Mouse (Mus musculus): ENCODE measurements at regions not wholly inside any gene's neighbourhood (a gene's known extent, or its start where the extent isn't known, plus 50 kb on each side); places are given as distances from the start of the nearest gene placed in this dataset.
A peak's percentile ranks its signal among the peaks of the same experiment; 100 is the strongest.
"Not testable (repeated sequence)": the region's sequence is repeated elsewhere in the genome, so short reads cannot be mapped to it uniquely, and the experiment has no call there.

GRCm38 (mm10) chr17:4894756-4895330 is 99.3 kb upstream of the Arid1b start:
- H3K4me2 ChIP-seq (ENCODE audit: low read length); H3K4me1 ChIP-seq (ENCODE audit: control insufficient read depth, insufficient read depth, low read length); H3K9ac ChIP-seq (replicated peaks; ENCODE audit: low read length); H3K4me3 ChIP-seq (replicated peaks; ENCODE audit: low read depth, low read length); ATAC-seq (ENCODE audit: low FRiP score, low TSS enrichment); H3K27me3 ChIP-seq (ENCODE audit: control insufficient read depth, insufficient read depth, low read length); H3K36me3 ChIP-seq (ENCODE audit: control insufficient read depth, insufficient read depth, low read length); H3K27ac ChIP-seq (replicated peaks; ENCODE audit: low read depth, low read length); H3K9me3 ChIP-seq (ENCODE audit: control insufficient read depth, low read length); DNase-seq: not testable (repeated sequence)
- WGBS, result 95% methylated on average over 10 of the region's 10 CpGs

GRCm38 (mm10) chr17:4903129-4903528 is 91.0 kb upstream of the Arid1b start:
- Histone ChIP-seq H3K4me1 (ENCODE audit: control insufficient read depth, insufficient read depth, low read length) (peaks cover 10% of the 10 kb centered on the region), H3K9ac (replicated peaks; ENCODE audit: low read length) (no peak overlapping the region), H3K4me3 (replicated peaks; ENCODE audit: low read depth, low read length) (no peak overlapping the region), H3K9me3 (ENCODE audit: control insufficient read depth, low read length) (no peaks in the 10 kb centered on the region), H3K27me3 (ENCODE audit: control insufficient read depth, insufficient read depth, low read length) (no peaks in the 10 kb centered on the region), H3K4me2 (ENCODE audit: low read length) (no peak overlapping the region), H3K36me3 (ENCODE audit: control insufficient read depth, insufficient read depth, low read length) (no peaks in the 10 kb centered on the region), H3K27ac (replicated peaks; ENCODE audit: low read depth, low read length) (no peak overlapping the region)
- DNase-seq (no peak), ATAC-seq (ENCODE audit: low FRiP score, low TSS enrichment) (no peak)
- WGBS, result 77% methylated on average over 3 of the region's 3 CpGs

GRCm38 (mm10) chr17:4906504-4906903 is 87.6 kb upstream of the Arid1b start:
- WGBS, result 31% methylated on average over 3 of the region's 3 CpGs
- H3K4me2 ChIP-seq (ENCODE audit: low read length), result peak overlapping the region; percentile 73
- DNase-seq, result peak; percentile 50

GRCm38 (mm10) chr17:4907181-4907752 is 86.9 kb upstream of the Arid1b start:
- Histone ChIP-seq H3K4me1 (ENCODE audit: control insufficient read depth, insufficient read depth, low read length) (peaks cover 10% of the 10 kb centered on the region), H3K27ac (replicated peaks; ENCODE audit: low read depth, low read length) (peak overlapping the region; percentile 98), H3K36me3 (ENCODE audit: control insufficient read depth, insufficient read depth, low read length) (no peaks in the 10 kb centered on the region), H3K9me3 (ENCODE audit: control insufficient read depth, low read length) (no peaks in the 10 kb centered on the region), H3K9ac (replicated peaks; ENCODE audit: low read length) (peak overlapping the region; percentile 73; the same call in 1 of the 2 replicates), H3K27me3 (ENCODE audit: control insufficient read depth, insufficient read depth, low read length) (no peaks in the 10 kb centered on the region), H3K4me2 (ENCODE audit: low read length) (peak overlapping the region; percentile 73), H3K4me3 (replicated peaks; ENCODE audit: low read depth, low read length) (peak overlapping the region; percentile 51)
- peak; percentile 90 for DNase-seq
- ATAC-seq (ENCODE audit: low FRiP score, low TSS enrichment), result peak; percentile 67
- WGBS, result under 1% methylated on average over 14 of the region's 14 CpGs

More at GRCm38 (mm10) chr17:4906504-4906903, 87.6 kb upstream of the Arid1b start:
- no peak overlapping the region for H3K4me3 ChIP-seq (replicated peaks; ENCODE audit: low read depth, low read length)
- no peak for ATAC-seq (ENCODE audit: low FRiP score, low TSS enrichment)
- H3K4me1 ChIP-seq (ENCODE audit: control insufficient read depth, insufficient read depth, low read length), result peaks cover 10% of the 10 kb centered on the region
- H3K27ac ChIP-seq (replicated peaks; ENCODE audit: low read depth, low read length), result peak overlapping the region; percentile 98
- no peaks in the 10 kb centered on the region for H3K27me3 ChIP-seq (ENCODE audit: control insufficient read depth, insufficient read depth, low read length)
- H3K9ac ChIP-seq (replicated peaks; ENCODE audit: low read length), result peak overlapping the region; percentile 73; the same call in 1 of the 2 replicates
- no peaks in the 10 kb centered on the region for H3K36me3 ChIP-seq (ENCODE audit: control insufficient read depth, insufficient read depth, low read length)
- no peaks in the 10 kb centered on the region for H3K9me3 ChIP-seq (ENCODE audit: control insufficient read depth, low read length)

- Histone ChIP-seq H3K9ac (replicated peaks; ENCODE audit: low read length) (peak overlapping the region; percentile 73), H3K27me3 (ENCODE audit: control insufficient read depth, insufficient read depth, low read length) (no peaks in the 10 kb centered on the region), H3K36me3 (ENCODE audit: control insufficient read depth, insufficient read depth, low read length) (no peaks in the 10 kb centered on the region), H3K9me3 (ENCODE audit: control insufficient read depth, low read length) (no peaks in the 10 kb centered on the region), H3K27ac (replicated peaks; ENCODE audit: low read depth, low read length) (peak overlapping the region; percentile 98), H3K4me2 (ENCODE audit: low read length) (peak overlapping the region; percentile 73), H3K4me3 (replicated peaks; ENCODE audit: low read depth, low read length) (peak overlapping the region; percentile 51), H3K4me1 (ENCODE audit: control insufficient read depth, insufficient read depth, low read length) (peaks cover 10% of the 10 kb centered on the region)
- under 1% methylated on average over 80 of the region's 85 CpGs for WGBS
- peak; percentile 97 for DNase-seq
- ATAC-seq (ENCODE audit: low FRiP score, low TSS enrichment), result peak; percentile 94
Measured at GRCm38 (mm10) chr17:4907841-4908571, 86.1 kb upstream of the Arid1b start.

GRCm38 (mm10) chr17:4908572-4908965 is 85.6 kb upstream of the Arid1b start:
- peak overlapping the region; percentile 73 for H3K4me2 ChIP-seq (ENCODE audit: low read length)
- peak; percentile 11; the same call in 1 of the 2 replicates for ATAC-seq (ENCODE audit: low FRiP score, low TSS enrichment)

GRCm38 (mm10) chr17:4910182-4910581 is 84.0 kb upstream of the Arid1b start:
- ATAC-seq (ENCODE audit: low FRiP score, low TSS enrichment) (no peak), DNase-seq (no peak)
- H3K27ac ChIP-seq (replicated peaks; ENCODE audit: low read depth, low read length), result no peak overlapping the region
- no peaks in the 10 kb centered on the region for H3K9me3 ChIP-seq (ENCODE audit: control insufficient read depth, low read length)
- H3K4me3 ChIP-seq (replicated peaks; ENCODE audit: low read depth, low read length), result no peak overlapping the region
- peaks cover 10% of the 10 kb centered on the region for H3K4me1 ChIP-seq (ENCODE audit: control insufficient read depth, insufficient read depth, low read length)
- H3K9ac ChIP-seq (replicated peaks; ENCODE audit: low read length), result no peak overlapping the region
- 85% methylated on average over 5 of the region's 5 CpGs for WGBS
- H3K27me3 ChIP-seq (ENCODE audit: control insufficient read depth, insufficient read depth, low read length), result no peaks in the 10 kb centered on the region
- H3K36me3 ChIP-seq (ENCODE audit: control insufficient read depth, insufficient read depth, low read length), result no peaks in the 10 kb centered on the region
- no peak overlapping the region for H3K4me2 ChIP-seq (ENCODE audit: low read length)

More at GRCm38 (mm10) chr17:4908572-4908965, 85.6 kb upstream of the Arid1b start:
- H3K27me3 ChIP-seq (ENCODE audit: control insufficient read depth, insufficient read depth, low read length), result no peaks in the 10 kb centered on the region
- DNase-seq, result no peak
- WGBS, result 3% methylated on average over 17 of the region's 17 CpGs
- no peaks in the 10 kb centered on the region for H3K36me3 ChIP-seq (ENCODE audit: control insufficient read depth, insufficient read depth, low read length)
- H3K27ac ChIP-seq (replicated peaks; ENCODE audit: low read depth, low read length), result peak overlapping the region; percentile 98
- H3K4me1 ChIP-seq (ENCODE audit: control insufficient read depth, insufficient read depth, low read length), result peaks cover 10% of the 10 kb centered on the region
- H3K9ac ChIP-seq (replicated peaks; ENCODE audit: low read length), result peak overlapping the region; percentile 73
- no peaks in the 10 kb centered on the region for H3K9me3 ChIP-seq (ENCODE audit: control insufficient read depth, low read length)
- H3K4me3 ChIP-seq (replicated peaks; ENCODE audit: low read depth, low read length), result peak overlapping the region; percentile 51

- H3K36me3 ChIP-seq (ENCODE audit: control insufficient read depth, insufficient read depth, low read length), result no peaks in the 10 kb centered on the region
- no peak overlapping the region for H3K4me2 ChIP-seq (ENCODE audit: low read length)
- WGBS, result 87% methylated on average over 4 of the region's 4 CpGs
- H3K27me3 ChIP-seq (ENCODE audit: control insufficient read depth, insufficient read depth, low read length), result no peaks in the 10 kb centered on the region
- no peaks in the 10 kb centered on the region for H3K4me1 ChIP-seq (ENCODE audit: control insufficient read depth, insufficient read depth, low read length)
- DNase-seq (no peak), ATAC-seq (ENCODE audit: low FRiP score, low TSS enrichment) (no peak)
- H3K9me3 ChIP-seq (ENCODE audit: control insufficient read depth, low read length), result no peaks in the 10 kb centered on the region
- no peak overlapping the region for H3K4me3 ChIP-seq (replicated peaks; ENCODE audit: low read depth, low read length)
- no peak overlapping the region for H3K27ac ChIP-seq (replicated peaks; ENCODE audit: low read depth, low read length)
- no peak overlapping the region for H3K9ac ChIP-seq (replicated peaks; ENCODE audit: low read length)
Measured at GRCm38 (mm10) chr17:4913001-4913400, 81.1 kb upstream of the Arid1b start.

All from midbrain, embryonic 14.5 days (tissue).